Mouse (Mus musculus): ENCODE results near the gene Nos1ap.
A peak's percentile ranks its signal among the peaks of the same experiment; 100 is the strongest.

Gene Nos1ap

DNA sequence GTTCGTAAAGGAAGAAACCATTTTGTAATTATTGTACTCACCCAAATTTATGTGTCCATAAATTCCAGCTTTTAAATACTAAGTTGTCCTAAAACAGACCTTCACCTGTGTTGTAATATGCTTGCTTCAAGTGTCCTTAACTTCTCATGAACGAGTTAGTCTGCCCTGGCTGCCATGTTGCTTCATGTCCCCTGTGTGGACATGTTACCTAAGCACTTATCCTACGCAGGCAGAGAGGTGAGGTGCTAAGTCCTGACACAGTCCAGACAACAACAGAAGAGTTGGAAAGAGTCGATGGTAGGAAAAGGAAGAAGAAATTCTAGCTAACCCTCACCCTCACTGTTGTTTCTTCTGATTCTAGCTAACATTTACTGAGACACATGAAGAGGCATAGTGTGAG is 43.4 kb downstream of the Nos1ap start:
- DNase-seq (ENCODE audit: low spot score in 2 of 2), result no peak

- no peak for DNase-seq (ENCODE audit: low spot score in 2 of 2)
These were observed 44.4 kb downstream of the Nos1ap start for GRCm38 (mm10) chr1:170545286-170545685.

DNA sequence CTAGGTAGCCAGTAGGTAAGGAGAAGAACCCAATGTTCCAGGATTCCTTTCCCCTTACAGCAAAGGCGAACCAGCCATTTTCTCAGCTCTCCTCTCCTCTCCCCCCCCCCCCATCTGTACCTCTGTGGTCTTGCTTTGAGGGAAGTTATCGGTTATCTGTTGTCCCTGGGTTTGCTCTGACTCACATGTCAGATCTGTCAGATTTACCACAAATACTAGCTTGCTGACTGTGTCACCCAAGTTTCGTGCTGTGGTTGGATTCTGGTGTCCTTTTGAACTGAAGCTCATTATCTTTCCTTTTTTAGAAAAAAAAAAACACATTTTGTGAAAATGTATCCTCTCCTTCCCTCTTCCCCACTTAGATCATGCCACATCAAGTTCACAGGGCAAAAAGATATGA is 50.2 kb downstream of the Nos1ap start:
- no peak for DNase-seq (ENCODE audit: low spot score in 2 of 2)

DNA sequence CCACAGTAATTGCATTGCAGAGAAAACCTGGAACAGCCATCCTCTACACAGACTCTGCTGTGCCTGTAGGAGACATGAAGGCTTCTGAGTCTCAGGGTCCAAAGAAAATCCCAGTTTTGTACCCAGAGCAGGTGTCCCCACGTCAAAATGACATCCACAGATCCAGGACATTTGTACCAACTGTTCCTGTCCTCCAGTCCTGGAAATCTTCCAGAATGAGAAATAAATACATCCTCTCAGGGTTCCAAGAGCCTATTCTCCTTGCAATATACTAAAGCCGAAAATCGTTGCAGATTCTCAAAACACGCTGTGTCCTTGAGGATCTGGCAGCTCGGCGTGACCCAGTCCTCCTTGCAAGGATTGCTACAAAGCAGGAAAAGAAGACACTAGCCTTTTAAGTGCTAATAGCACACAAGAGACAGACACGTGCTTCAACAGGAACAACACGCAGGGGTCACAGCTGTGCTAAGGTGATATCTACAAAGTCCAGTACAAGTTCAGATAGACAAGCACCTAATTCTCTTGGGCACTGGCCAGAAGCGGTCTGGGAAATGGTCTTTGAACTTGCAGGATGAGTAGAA is 51.1 kb downstream of the Nos1ap start:
- no peak for DNase-seq (ENCODE audit: low spot score in 2 of 2)

DNA sequence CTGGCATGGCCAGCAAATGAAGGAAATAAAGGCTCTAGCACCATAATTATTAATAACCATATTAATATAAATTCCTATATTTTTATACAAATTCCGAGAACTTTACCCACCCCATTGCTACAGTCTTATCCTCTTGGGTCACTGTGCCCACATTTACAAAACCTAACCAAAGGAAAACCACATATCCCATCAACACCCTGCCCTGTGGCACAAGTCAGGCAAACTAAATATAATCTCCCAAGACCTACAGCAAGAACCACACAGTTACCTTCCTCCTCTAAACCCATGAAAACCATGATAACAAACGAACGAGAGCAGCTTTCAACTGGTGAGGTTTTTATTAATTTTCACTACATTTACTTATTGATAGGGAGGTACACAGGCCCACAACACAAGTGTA is 53.3 kb downstream of the Nos1ap start:
- DNase-seq (ENCODE audit: low spot score in 2 of 2), result no peak

DNA sequence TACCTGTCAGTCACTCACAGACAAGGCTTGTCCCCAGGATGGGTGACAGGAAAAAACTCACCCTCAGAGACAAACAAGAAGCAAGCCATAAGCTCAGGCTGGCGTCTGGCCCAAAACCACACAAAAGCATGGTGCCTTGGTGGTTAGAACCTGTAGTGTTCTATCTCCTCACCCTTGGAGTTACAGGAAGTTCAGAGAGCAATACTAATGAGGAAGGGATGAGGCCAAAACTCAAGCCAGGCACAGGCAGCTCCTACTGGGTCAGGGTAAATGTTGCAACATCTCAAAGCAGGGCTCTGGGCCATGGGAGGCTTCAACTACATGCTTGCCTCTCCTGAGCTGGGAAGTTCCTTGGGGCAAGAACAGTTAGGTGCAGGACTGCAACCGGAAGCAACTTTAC is 54.4 kb downstream of the Nos1ap start:
- DNase-seq (ENCODE audit: low spot score in 2 of 2), result no peak

DNA sequence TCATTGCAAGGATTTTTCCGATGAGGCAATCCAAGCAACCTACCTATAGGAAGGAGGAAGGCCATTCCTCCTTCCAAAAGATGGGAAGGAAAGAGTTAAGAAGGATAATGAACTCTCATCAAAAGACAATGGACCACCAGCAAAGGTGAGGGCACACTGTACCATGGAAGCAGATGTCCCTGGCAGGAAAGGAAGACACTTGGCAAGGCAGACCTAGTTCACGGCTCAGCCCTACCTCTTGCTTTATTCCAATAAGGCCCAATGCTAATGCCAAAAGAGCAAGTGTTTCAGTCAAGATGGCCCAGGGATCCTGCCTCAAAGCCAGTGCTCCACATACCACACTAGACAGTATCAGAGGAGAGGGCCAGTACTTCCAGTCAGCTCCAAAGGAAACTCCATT is 58.4 kb downstream of the Nos1ap start:
- no peak for DNase-seq (ENCODE audit: low spot score in 2 of 2)

- DNase-seq (ENCODE audit: low spot score in 2 of 2), result no peak
These were observed 59.2 kb downstream of the Nos1ap start for GRCm38 (mm10) chr1:170530456-170530855.

DNA sequence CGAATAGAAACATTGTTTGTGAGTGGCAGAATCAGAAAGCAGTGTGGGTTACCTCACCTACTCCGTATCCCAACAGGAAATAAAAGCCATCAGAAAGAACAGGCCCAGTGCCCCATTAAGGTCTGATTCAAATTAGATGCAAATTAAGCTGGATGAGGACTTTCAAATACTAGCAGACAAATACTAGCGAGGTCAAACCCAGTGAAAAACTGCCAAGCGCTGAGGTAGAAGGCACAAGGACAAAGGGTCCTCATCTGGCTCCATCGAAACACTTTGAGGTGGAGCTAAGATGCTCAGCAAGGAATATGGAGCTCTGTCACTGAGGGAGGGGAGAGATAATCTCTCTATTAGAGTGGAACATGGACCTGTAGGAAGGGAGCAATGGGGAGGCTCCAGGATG is 66.8 kb downstream of the Nos1ap start:
- no peak for DNase-seq (ENCODE audit: low spot score in 2 of 2)

DNA sequence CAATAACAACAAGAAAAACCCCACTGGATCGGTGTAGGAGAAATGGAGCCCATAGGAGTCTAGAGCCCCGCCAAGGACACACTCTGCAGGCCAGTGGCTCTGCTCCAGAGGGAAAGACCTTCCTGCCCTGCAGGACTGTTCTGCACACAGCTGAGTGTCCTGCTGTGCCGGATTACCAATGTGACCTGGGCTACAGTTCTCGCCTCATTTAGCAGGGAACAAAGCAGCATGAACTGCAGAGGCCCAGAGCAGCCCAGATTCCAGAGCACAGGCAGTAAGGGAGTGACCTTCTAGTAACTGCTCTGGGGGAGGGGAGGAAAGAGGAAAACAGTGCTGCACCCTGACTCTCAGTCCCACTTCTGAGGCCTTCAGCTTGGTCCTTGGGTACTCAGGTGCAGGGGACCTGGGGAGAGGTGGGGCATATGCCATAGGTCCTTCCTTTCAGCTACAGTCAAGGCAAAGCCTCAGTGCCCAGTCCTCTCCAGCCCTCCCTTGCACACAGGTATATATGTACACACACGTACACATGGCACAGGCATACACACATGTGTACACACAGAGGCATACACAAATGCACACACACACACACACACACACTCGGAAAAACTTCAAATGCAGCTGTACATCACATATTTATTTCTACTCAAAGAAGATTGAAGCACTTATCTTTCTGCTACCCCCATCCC is 68.0 kb downstream of the Nos1ap start:
- DNase-seq (ENCODE audit: low spot score in 2 of 2), result no peak

- DNase-seq (ENCODE audit: low spot score in 2 of 2), result no peak
These were observed 69.5 kb downstream of the Nos1ap start for GRCm38 (mm10) chr1:170520206-170520605.

DNA sequence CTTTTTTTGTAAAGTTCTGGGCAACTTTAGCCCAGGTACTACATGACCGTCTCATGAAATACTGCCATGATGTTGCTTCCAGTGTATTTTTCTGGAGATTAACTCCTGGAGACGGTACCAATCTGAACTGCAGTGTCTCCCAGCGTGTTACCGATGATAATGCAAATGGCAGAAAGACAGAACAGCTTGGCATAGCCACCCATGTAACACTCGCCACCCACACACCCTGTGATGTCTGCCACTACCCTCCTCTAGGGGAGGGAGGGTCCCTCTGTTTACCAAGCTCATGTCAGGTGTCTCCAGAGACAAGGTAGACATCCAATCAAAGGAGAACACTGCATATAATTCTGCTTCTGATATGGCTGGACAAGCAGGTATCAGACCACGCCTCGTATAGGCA is 70.0 kb downstream of the Nos1ap start:
- peak; percentile 46 to 48 for DNase-seq (ENCODE audit: low spot score in 2 of 2)

GRCm38 (mm10) chr1:170516182-170516581 is 73.5 kb downstream of the Nos1ap start:
- DNase-seq (ENCODE audit: low spot score in 2 of 2), result no peak

DNA sequence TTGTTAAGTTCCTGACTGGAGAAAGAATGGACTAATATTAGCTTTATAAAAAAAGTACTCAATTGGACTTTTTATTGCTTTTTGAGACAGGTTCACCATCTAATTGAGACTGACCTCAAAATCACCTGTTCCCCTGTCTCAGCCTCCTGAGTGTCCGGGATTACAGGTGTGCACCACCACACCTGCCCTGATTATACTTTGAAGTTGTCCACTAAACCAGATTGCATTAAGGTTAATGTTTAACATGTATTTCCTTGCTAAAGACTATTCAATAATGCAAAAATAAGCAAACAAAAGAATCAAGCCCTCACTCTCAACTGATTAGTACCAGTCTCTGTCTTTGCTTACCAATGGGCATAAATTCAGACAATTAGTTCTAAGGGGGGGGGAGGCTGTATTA is 74.2 kb downstream of the Nos1ap start:
- no peak for DNase-seq (ENCODE audit: low spot score in 2 of 2)

DNA sequence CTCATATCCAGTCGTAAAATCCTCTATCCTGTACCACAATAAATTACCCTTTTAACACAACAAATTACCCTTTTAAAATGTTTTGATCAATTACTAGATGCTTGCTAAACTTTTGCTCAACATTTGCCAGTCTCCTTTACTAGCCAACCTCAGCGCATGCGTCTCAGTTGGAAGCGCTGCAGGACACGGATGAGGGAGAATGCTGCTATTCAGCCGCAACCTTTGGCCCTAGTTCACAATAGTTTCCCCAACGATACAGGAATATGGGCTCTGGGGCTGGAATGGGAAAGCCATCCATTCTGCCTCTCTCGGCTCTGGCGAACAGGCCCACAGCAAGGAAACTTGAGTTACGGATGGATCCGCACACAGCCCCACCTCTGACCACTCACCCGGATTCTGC is 75.4 kb downstream of the Nos1ap start:
- DNase-seq (ENCODE audit: low spot score in 2 of 2), result no peak

GRCm38 (mm10) chr1:170512429-170513097 is 77.1 kb downstream of the Nos1ap start:
- no peak for DNase-seq (ENCODE audit: low spot score in 2 of 2)

DNA sequence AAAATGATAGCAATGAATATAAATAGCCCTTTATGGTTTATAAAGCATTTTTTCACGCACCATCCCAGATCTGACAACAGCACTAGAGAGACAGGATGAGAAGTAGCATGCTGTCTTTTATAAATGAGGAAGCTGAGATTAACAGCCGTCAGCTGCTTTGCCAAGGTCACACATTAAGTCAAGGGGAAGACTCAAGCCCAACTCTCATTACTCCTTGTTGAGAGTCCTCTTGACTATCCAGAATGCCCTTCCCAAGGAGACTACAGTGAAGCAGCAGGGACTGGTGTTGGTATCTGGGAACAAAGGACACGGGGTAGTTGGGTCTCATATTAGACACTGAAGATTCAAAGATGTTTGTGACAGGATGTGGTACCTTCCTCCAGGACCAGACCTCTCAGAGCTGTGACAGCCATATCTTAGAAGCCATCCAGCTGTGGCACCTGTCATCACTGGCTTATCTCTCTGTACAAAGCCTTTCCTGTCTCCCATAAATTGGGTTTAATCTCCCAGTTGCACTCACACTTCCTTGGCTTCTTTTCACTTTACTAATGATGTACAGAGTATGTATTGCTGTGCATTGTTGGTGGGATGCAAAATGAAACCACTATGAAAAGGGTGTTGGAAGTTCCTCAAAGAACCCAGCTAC is 78.9 kb downstream of the Nos1ap start:
- no peak for DNase-seq (ENCODE audit: low spot score in 2 of 2)

DNA sequence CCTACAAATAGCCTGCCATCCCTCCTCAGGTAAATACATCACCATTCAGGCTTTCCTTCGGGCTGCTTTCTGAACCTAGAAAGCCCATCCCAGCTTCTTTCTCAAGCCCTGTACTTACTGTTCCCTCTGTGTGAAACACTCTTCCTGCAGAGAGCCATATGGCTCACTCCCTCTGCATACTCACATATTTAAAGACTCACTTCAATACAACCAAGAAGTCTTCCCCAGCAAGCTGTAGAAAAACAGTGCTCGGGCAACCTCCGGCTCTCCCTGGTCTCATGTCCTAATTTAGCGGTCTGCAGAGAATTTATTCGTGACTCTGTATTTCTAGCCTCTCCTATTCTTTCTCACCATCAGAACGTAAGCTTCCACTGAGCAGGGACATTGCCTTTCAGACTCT is 83.4 kb downstream of the Nos1ap start:
- DNase-seq (ENCODE audit: low spot score in 2 of 2), result peak; percentile 36 to 41

DNA sequence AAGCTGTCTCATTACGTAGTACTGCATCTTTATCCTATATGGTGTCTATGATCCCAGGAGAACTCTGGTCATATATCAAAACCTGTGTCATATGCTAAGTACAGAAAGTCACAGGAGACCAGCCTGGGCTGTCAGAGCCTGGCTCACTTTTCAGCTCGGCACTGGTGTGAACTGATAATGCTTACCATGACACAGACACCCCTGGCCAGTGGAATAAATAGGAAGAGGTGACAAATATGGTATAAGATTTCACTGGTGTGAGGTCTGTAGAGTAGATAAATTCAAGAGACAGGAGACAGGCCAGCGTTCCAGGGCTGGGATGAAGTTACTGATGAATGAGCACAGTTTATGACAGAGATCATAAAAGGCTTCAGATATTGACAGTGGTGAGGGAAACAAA is 84.6 kb downstream of the Nos1ap start:
- DNase-seq (ENCODE audit: low spot score in 2 of 2), result no peak

- no peak for DNase-seq (ENCODE audit: low spot score in 2 of 2)
These were observed 85.3 kb downstream of the Nos1ap start for GRCm38 (mm10) chr1:170504378-170504777.

DNA sequence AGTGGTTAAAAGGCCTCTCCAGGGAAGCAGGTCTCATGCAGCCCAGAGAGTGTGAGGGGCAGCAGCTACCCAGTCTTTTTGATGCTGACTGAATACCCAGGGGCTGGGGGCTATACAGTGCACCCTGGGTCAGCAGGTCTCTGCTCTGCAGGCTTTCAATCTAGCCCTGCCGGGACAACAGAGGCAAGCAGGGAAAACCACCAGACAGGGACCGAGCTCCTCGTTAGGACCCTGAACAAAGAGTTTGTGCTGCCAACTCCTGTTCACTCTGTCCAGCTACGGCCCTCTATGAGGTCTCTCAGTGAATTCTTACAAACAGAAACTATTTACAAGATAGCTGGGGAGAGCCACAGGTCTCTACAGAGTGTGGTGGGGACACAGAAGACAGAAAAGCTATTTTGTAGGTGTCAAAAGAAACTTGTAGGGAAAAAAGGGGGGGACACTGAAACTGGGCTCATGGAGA is 86.4 kb downstream of the Nos1ap start:
- DNase-seq (ENCODE audit: low spot score in 2 of 2), result no peak

GRCm38 (mm10) chr1:170502491-170503276 is 87.0 kb downstream of the Nos1ap start:
- DNase-seq (ENCODE audit: low spot score in 2 of 2), result no peak

All from right cerebral cortex, adult 2 months (tissue).